Mouse (Mus musculus): Measurements from ENCODE around the gene E2f3. TPM values are rescaled to one million over a fixed set of nuclear protein-coding genes. Genes with fewer than 3 reads are reported as not detected.

Gene E2f3
- polyA plus RNA-seq, 1 experiment from 2014 or later = 17.7 TPM

- Histone ChIP-seq H3K36me3 (ENCODE audit: control insufficient read depth, insufficient read depth, low read length) (peaks cover 4% of the 10 kb centered on the region), H3K9me3 (ENCODE audit: control insufficient read depth, low read length) (no peaks in the 10 kb centered on the region), H3K4me2 (replicated peaks; ENCODE audit: low read depth, low read length) (peak overlapping the region; percentile 70), H3K4me1 (ENCODE audit: control insufficient read depth, insufficient read depth, low read length) (peaks cover 27% of the 10 kb centered on the region), H3K27ac (ENCODE audit: low read depth, low read length) (peak overlapping the region; percentile 94), H3K9ac (ENCODE audit: low read depth, low read length) (peak overlapping the region; percentile 99), H3K4me3 (ENCODE audit: low read length) (peak overlapping the region; percentile 98), H3K27me3 (ENCODE audit: control insufficient read depth, insufficient read depth, low read length) (no peaks in the 10 kb centered on the region)
- ATAC-seq (ENCODE audit: low FRiP score, low TSS enrichment) = no peak
- WGBS = under 1% methylated on average over 35 of the region's 35 CpGs
Measured at GRCm38 (mm10) chr13:29983523-29984191, 2.2 kb downstream of the E2f3 start.

- Histone ChIP-seq H3K4me2 (replicated peaks; ENCODE audit: low read depth, low read length) (peak overlapping the region; percentile 70), H3K4me1 (ENCODE audit: control insufficient read depth, insufficient read depth, low read length) (peaks cover 27% of the 10 kb centered on the region), H3K27me3 (ENCODE audit: control insufficient read depth, insufficient read depth, low read length) (no peaks in the 10 kb centered on the region), H3K9ac (ENCODE audit: low read depth, low read length) (peak overlapping the region; percentile 99), H3K27ac (ENCODE audit: low read depth, low read length) (peak overlapping the region; percentile 94; the same call in 1 of the 2 replicates), H3K9me3 (ENCODE audit: control insufficient read depth, low read length) (no peaks in the 10 kb centered on the region), H3K4me3 (ENCODE audit: low read length) (peak overlapping the region; percentile 98), H3K36me3 (ENCODE audit: control insufficient read depth, insufficient read depth, low read length) (peaks cover 10% of the 10 kb centered on the region)
- no peak for ATAC-seq (ENCODE audit: low FRiP score, low TSS enrichment)
- WGBS = 13% methylated on average over 6 of the region's 6 CpGs
Measured at GRCm38 (mm10) chr13:29983037-29983436, 2.8 kb downstream of the E2f3 start.

- Histone ChIP-seq H3K4me1 (ENCODE audit: control insufficient read depth, insufficient read depth, low read length) (peaks cover 27% of the 10 kb centered on the region), H3K27me3 (ENCODE audit: control insufficient read depth, insufficient read depth, low read length) (no peaks in the 10 kb centered on the region), H3K4me3 (ENCODE audit: low read length) (no peak overlapping the region), H3K9ac (ENCODE audit: low read depth, low read length) (no peak overlapping the region), H3K27ac (ENCODE audit: low read depth, low read length) (no peak overlapping the region), H3K4me2 (replicated peaks; ENCODE audit: low read depth, low read length) (peak overlapping the region; percentile 70; the same call in 1 of the 2 replicates), H3K9me3 (ENCODE audit: control insufficient read depth, low read length) (no peaks in the 10 kb centered on the region), H3K36me3 (ENCODE audit: control insufficient read depth, insufficient read depth, low read length) (peaks cover 15% of the 10 kb centered on the region)
- no peak for ATAC-seq (ENCODE audit: low FRiP score, low TSS enrichment)
- WGBS = 39% methylated on average over 3 of the region's 3 CpGs
Measured at GRCm38 (mm10) chr13:29982400-29982799, 3.5 kb downstream of the E2f3 start.

GRCm38 (mm10) chr13:29979140-29979564, 6.7 kb downstream of the E2f3 start:
- peaks cover 18% of the 10 kb centered on the region for H3K36me3 ChIP-seq (ENCODE audit: control insufficient read depth, insufficient read depth, low read length)
- no peak for ATAC-seq (ENCODE audit: low FRiP score, low TSS enrichment)
- no peak overlapping the region for H3K4me3 ChIP-seq (ENCODE audit: low read length)
- no peak overlapping the region for H3K27ac ChIP-seq (ENCODE audit: low read depth, low read length)
- H3K4me1 ChIP-seq (ENCODE audit: control insufficient read depth, insufficient read depth, low read length) = peaks cover 24% of the 10 kb centered on the region
- 50% methylated on average over 7 of the region's 7 CpGs for WGBS
- no peak overlapping the region for H3K9ac ChIP-seq (ENCODE audit: low read depth, low read length)
- H3K4me2 ChIP-seq (replicated peaks; ENCODE audit: low read depth, low read length) = no peak overlapping the region
- H3K9me3 ChIP-seq (ENCODE audit: control insufficient read depth, low read length) = no peaks in the 10 kb centered on the region
- no peaks in the 10 kb centered on the region for H3K27me3 ChIP-seq (ENCODE audit: control insufficient read depth, insufficient read depth, low read length)

GRCm38 (mm10) chr13:29977358-29977757, 8.5 kb downstream of the E2f3 start:
- Histone ChIP-seq H3K4me2 (replicated peaks; ENCODE audit: low read depth, low read length) (no peak overlapping the region), H3K36me3 (ENCODE audit: control insufficient read depth, insufficient read depth, low read length) (peaks cover 18% of the 10 kb centered on the region), H3K9ac (ENCODE audit: low read depth, low read length) (no peak overlapping the region), H3K9me3 (ENCODE audit: control insufficient read depth, low read length) (no peaks in the 10 kb centered on the region), H3K4me1 (ENCODE audit: control insufficient read depth, insufficient read depth, low read length) (peaks cover 24% of the 10 kb centered on the region), H3K27ac (ENCODE audit: low read depth, low read length) (no peak overlapping the region), H3K4me3 (ENCODE audit: low read length) (no peak overlapping the region), H3K27me3 (ENCODE audit: control insufficient read depth, insufficient read depth, low read length) (no peaks in the 10 kb centered on the region)
- 94% methylated on average over 11 of the region's 11 CpGs for WGBS
- ATAC-seq (ENCODE audit: low FRiP score, low TSS enrichment) = no peak

- H3K36me3 ChIP-seq (ENCODE audit: control insufficient read depth, insufficient read depth, low read length) = peaks cover 18% of the 10 kb centered on the region
- H3K4me3 ChIP-seq (ENCODE audit: low read length) = no peak overlapping the region
- no peak overlapping the region for H3K27ac ChIP-seq (ENCODE audit: low read depth, low read length)
- no peaks in the 10 kb centered on the region for H3K4me1 ChIP-seq (ENCODE audit: control insufficient read depth, insufficient read depth, low read length)
- no peaks in the 10 kb centered on the region for H3K9me3 ChIP-seq (ENCODE audit: control insufficient read depth, low read length)
- no peaks in the 10 kb centered on the region for H3K27me3 ChIP-seq (ENCODE audit: control insufficient read depth, insufficient read depth, low read length)
- WGBS = 92% methylated on average over 5 of the region's 5 CpGs
- H3K4me2 ChIP-seq (replicated peaks; ENCODE audit: low read depth, low read length) = no peak overlapping the region
- H3K9ac ChIP-seq (ENCODE audit: low read depth, low read length) = no peak overlapping the region
- no peak for ATAC-seq (ENCODE audit: low FRiP score, low TSS enrichment)
Measured at GRCm38 (mm10) chr13:29974066-29974465, 11.8 kb downstream of the E2f3 start.

GRCm38 (mm10) chr13:29973610-29974009, 12.3 kb downstream of the E2f3 start:
- H3K4me1 ChIP-seq (ENCODE audit: control insufficient read depth, insufficient read depth, low read length) = no peaks in the 10 kb centered on the region
- H3K9ac ChIP-seq (ENCODE audit: low read depth, low read length) = no peak overlapping the region
- ATAC-seq (ENCODE audit: low FRiP score, low TSS enrichment) = no peak
- peaks cover 14% of the 10 kb centered on the region for H3K36me3 ChIP-seq (ENCODE audit: control insufficient read depth, insufficient read depth, low read length)
- no peak overlapping the region for H3K4me2 ChIP-seq (replicated peaks; ENCODE audit: low read depth, low read length)
- no peaks in the 10 kb centered on the region for H3K27me3 ChIP-seq (ENCODE audit: control insufficient read depth, insufficient read depth, low read length)
- WGBS = 85% methylated on average over 6 of the region's 6 CpGs
- no peak overlapping the region for H3K4me3 ChIP-seq (ENCODE audit: low read length)
- no peaks in the 10 kb centered on the region for H3K9me3 ChIP-seq (ENCODE audit: control insufficient read depth, low read length)
- no peak overlapping the region for H3K27ac ChIP-seq (ENCODE audit: low read depth, low read length)

GRCm38 (mm10) chr13:29970333-29970732, 15.5 kb downstream of the E2f3 start:
- Histone ChIP-seq H3K9ac (ENCODE audit: low read depth, low read length) (no peak overlapping the region), H3K27ac (ENCODE audit: low read depth, low read length) (no peak overlapping the region), H3K4me1 (ENCODE audit: control insufficient read depth, insufficient read depth, low read length) (no peaks in the 10 kb centered on the region), H3K27me3 (ENCODE audit: control insufficient read depth, insufficient read depth, low read length) (no peaks in the 10 kb centered on the region), H3K9me3 (ENCODE audit: control insufficient read depth, low read length) (no peaks in the 10 kb centered on the region), H3K36me3 (ENCODE audit: control insufficient read depth, insufficient read depth, low read length) (no peaks in the 10 kb centered on the region; the same call in 1 of the 2 replicates), H3K4me3 (ENCODE audit: low read length) (no peak overlapping the region), H3K4me2 (replicated peaks; ENCODE audit: low read depth, low read length) (no peak overlapping the region)
- 98% methylated on average over 7 of the region's 7 CpGs for WGBS
- no peak for ATAC-seq (ENCODE audit: low FRiP score, low TSS enrichment)

GRCm38 (mm10) chr13:29968636-29969035, 17.2 kb downstream of the E2f3 start:
- ATAC-seq (ENCODE audit: low FRiP score, low TSS enrichment) = no peak
- 95% methylated on average over 7 of the region's 7 CpGs for WGBS
- peaks cover 2% of the 10 kb centered on the region; the same call in 1 of the 2 replicates for H3K36me3 ChIP-seq (ENCODE audit: control insufficient read depth, insufficient read depth, low read length)

More at GRCm38 (mm10) chr13:29968636-29969035, 17.2 kb downstream of the E2f3 start:
- H3K9me3 ChIP-seq (ENCODE audit: control insufficient read depth, low read length) = no peaks in the 10 kb centered on the region
- no peak overlapping the region for H3K9ac ChIP-seq (ENCODE audit: low read depth, low read length)
- H3K27ac ChIP-seq (ENCODE audit: low read depth, low read length) = no peak overlapping the region
- H3K27me3 ChIP-seq (ENCODE audit: control insufficient read depth, insufficient read depth, low read length) = no peaks in the 10 kb centered on the region
- no peaks in the 10 kb centered on the region for H3K4me1 ChIP-seq (ENCODE audit: control insufficient read depth, insufficient read depth, low read length)
- H3K4me3 ChIP-seq (ENCODE audit: low read length) = no peak overlapping the region
- H3K4me2 ChIP-seq (replicated peaks; ENCODE audit: low read depth, low read length) = no peak overlapping the region
